24 mouse cellular contexts compared by ENCODE assay signal in the genomic region with DNA sequence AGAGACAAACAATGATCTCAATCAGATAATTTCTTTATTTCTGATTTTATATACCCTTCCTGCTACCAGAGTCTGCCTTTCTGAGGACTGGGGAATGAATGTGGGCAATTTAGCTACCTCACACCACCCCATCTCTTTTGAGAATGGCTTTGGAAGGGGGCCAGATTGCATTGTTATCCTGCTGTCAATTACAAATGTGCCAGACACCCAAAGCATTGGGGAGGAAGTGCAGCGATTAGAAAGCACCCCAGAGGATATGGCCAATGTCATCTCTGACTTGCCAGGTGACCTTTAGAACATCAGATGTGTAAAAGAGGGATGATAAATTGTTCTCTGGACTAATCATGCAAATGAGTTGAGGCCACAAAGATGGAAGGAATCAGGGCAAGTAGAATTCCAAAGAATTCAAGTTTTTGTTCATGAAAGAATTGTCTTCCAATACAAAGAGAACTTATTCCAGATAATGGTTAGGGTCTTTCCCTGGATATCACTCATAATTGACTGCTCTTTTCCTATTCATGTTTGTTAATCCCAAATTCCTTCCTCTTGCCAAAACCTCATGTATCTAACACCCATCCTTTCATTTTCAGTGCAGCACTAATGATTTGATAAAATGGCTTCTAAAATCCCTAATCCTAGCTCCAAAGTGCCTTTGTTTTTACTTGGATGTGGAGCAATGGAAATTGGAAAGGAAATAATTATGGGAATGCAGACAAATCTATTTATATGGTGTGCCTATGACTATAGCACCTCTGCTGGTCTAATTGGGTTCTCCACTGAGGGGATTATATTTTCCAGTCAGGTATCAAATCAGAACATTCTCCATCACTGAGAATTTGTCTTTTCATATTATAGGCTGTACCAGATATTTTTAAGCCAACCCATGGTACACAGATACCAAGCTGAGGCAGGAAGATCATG.
DNase-seq lines count a peak whose midpoint lies in the region; ATAC-seq lines count a peak whose summit lies in the region.
"Had no signal": no experiment of that assay in that cellular context is flagged by ENCODE, and none has a peak within 500 bp of the region (broad histone marks: within the 10 kb centered on the region; RNA-seq: fewer than 3 reads in every experiment).

No protein-coding gene starts in this region.

- 14% methylated on average over 1 of the region's 1 CpGs for WGBS in hindbrain, embryonic 14.5 days
- 35% methylated on average over 1 of the region's 1 CpGs for WGBS in hindbrain, embryonic 12.5 days
- WGBS in midbrain, embryonic 14.5 days: 36% methylated on average over 1 of the region's 1 CpGs
- WGBS in midbrain, embryonic 10.5 days: 69% methylated on average over 1 of the region's 1 CpGs
- 5% methylated on average over 1 of the region's 1 CpGs for WGBS in forebrain, embryonic 14.5 days

- ATAC-seq in hindbrain, embryonic 14.5 days (ENCODE audit: low FRiP score): peak; percentile 31; the same call in 1 of the 2 replicates
- ATAC-seq in hindbrain, embryonic 12.5 days (ENCODE audit: low FRiP score): no peak
- ATAC-seq in midbrain, embryonic 14.5 days (ENCODE audit: low FRiP score, low TSS enrichment): no peak
- peak; percentile 84 for ATAC-seq in forebrain, embryonic 14.5 days
- ATAC-seq: activated CD4-positive, CD25-positive, alpha-beta regulatory T cell, adult 4 months; liver, embryonic 12.5 days had no signal

- no peak overlapping the region for H3K4me2 ChIP-seq in hindbrain, embryonic 14.5 days (replicated peaks)
- no peak overlapping the region for H3K4me2 ChIP-seq in hindbrain, embryonic 12.5 days (replicated peaks)
- H3K4me2 ChIP-seq in midbrain, embryonic 14.5 days (ENCODE audit: low read length): no peak overlapping the region
- H3K4me2 ChIP-seq in forebrain, embryonic 14.5 days (ENCODE audit: low read length): no peak overlapping the region
- H3K4me2 ChIP-seq: embryonic facial prominence, embryonic 13.5 days; heart, embryonic 11.5 days; limb, embryonic 13.5 days; liver, embryonic 12.5 days; stomach, embryonic 15.5 days had no signal

- no peak overlapping the region for H3K9ac ChIP-seq in hindbrain, embryonic 14.5 days
- no peak overlapping the region for H3K9ac ChIP-seq in hindbrain, embryonic 12.5 days
- no peak overlapping the region for H3K9ac ChIP-seq in midbrain, embryonic 14.5 days (replicated peaks; ENCODE audit: low read length)
- no peak overlapping the region for H3K9ac ChIP-seq in forebrain, embryonic 14.5 days (ENCODE audit: low read length)
- H3K9ac ChIP-seq: embryonic facial prominence, embryonic 13.5 days; limb, embryonic 13.5 days; liver, embryonic 12.5 days; stomach, embryonic 15.5 days had no signal

- H3K9me3 ChIP-seq in hindbrain, embryonic 14.5 days (ENCODE audit: control insufficient read depth, low read length): no peaks in the 10 kb centered on the region
- no peaks in the 10 kb centered on the region for H3K9me3 ChIP-seq in hindbrain, embryonic 12.5 days (replicated peaks)
- no peaks in the 10 kb centered on the region for H3K9me3 ChIP-seq in midbrain, embryonic 14.5 days (ENCODE audit: control insufficient read depth, low read length)
- H3K9me3 ChIP-seq in midbrain, embryonic 10.5 days (replicated peaks): no peaks in the 10 kb centered on the region
- no peaks in the 10 kb centered on the region for H3K9me3 ChIP-seq in forebrain, embryonic 14.5 days (replicated peaks; ENCODE audit: control insufficient read depth, low read length)
- H3K9me3 ChIP-seq: embryonic facial prominence, embryonic 13.5 days; limb, embryonic 13.5 days; liver, embryonic 12.5 days; stomach, embryonic 15.5 days had no signal

- DNase-seq in hindbrain, embryonic 14.5 days (ENCODE audit: low spot score): peak; percentile 27
- DNase-seq in midbrain, embryonic 14.5 days: peak; percentile 48
- no peak for DNase-seq in midbrain, embryonic 10.5 days (ENCODE audit: low spot score)
- peak; percentile 12 for DNase-seq in brain, adult 2 months (ENCODE audit: low read depth, low spot score)
- DNase-seq in forebrain, embryonic 14.5 days (ENCODE audit: low spot score): peak; percentile 78
- DNase-seq in frontal cortex, postnatal 10 days (ENCODE audit: low spot score in 2 of 2): no peak
- no peak for DNase-seq in gastrocnemius, postnatal 25 days
- DNase-seq: adrenal gland, adult 8-10 months; embryo, embryonic 11 days; gastrocnemius, postnatal 10 days; heart, adult 11 months; kidney, adult 11 months; lung, adult 2 months; lung, postnatal 14 days; thymus, postnatal 25 days had no signal

- H3K27me3 ChIP-seq in hindbrain, embryonic 14.5 days (ENCODE audit: control insufficient read depth, insufficient read depth, low read length): no peaks in the 10 kb centered on the region
- H3K27me3 ChIP-seq in hindbrain, embryonic 12.5 days: no peaks in the 10 kb centered on the region
- H3K27me3 ChIP-seq in midbrain, embryonic 14.5 days (ENCODE audit: control insufficient read depth, insufficient read depth, low read length): no peaks in the 10 kb centered on the region
- H3K27me3 ChIP-seq in midbrain, embryonic 10.5 days (ENCODE audit: low read depth, poor library complexity, severe bottlenecking): no peaks in the 10 kb centered on the region
- no peaks in the 10 kb centered on the region for H3K27me3 ChIP-seq in forebrain, embryonic 14.5 days (replicated peaks; ENCODE audit: control insufficient read depth, insufficient read depth, low read length)
- H3K27me3 ChIP-seq: embryonic facial prominence, embryonic 13.5 days; limb, embryonic 13.5 days; liver, embryonic 12.5 days; stomach, embryonic 15.5 days had no signal

- H3K4me3 ChIP-seq in hindbrain, embryonic 14.5 days (replicated peaks; ENCODE audit: low read length): no peak overlapping the region
- no peak overlapping the region for H3K4me3 ChIP-seq in hindbrain, embryonic 12.5 days
- no peak overlapping the region for H3K4me3 ChIP-seq in midbrain, embryonic 14.5 days (replicated peaks; ENCODE audit: low read depth, low read length)
- no peak overlapping the region for H3K4me3 ChIP-seq in midbrain, embryonic 10.5 days
- no peak overlapping the region for H3K4me3 ChIP-seq in forebrain, embryonic 14.5 days (ENCODE audit: low read depth, low read length)
- H3K4me3 ChIP-seq: embryonic facial prominence, embryonic 13.5 days; erythroblast, embryonic 14.5 days; limb, embryonic 13.5 days; liver, embryonic 12.5 days; stomach, embryonic 15.5 days had no signal

- H3K27ac ChIP-seq in hindbrain, embryonic 14.5 days: no peak overlapping the region
- no peak overlapping the region for H3K27ac ChIP-seq in hindbrain, embryonic 12.5 days
- no peak overlapping the region for H3K27ac ChIP-seq in midbrain, embryonic 14.5 days (replicated peaks; ENCODE audit: low read depth, low read length)
- H3K27ac ChIP-seq in midbrain, embryonic 10.5 days (replicated peaks): no peak overlapping the region
- H3K27ac ChIP-seq in forebrain, embryonic 14.5 days (ENCODE audit: low read depth, low read length): no peak overlapping the region
- H3K27ac ChIP-seq: embryonic facial prominence, embryonic 13.5 days; kidney, postnatal 0 days; limb, embryonic 13.5 days; liver, embryonic 12.5 days; stomach, embryonic 15.5 days had no signal

- H3K36me3 ChIP-seq in hindbrain, embryonic 14.5 days (replicated peaks; ENCODE audit: control insufficient read depth, insufficient read depth): no peaks in the 10 kb centered on the region
- H3K36me3 ChIP-seq in hindbrain, embryonic 12.5 days: no peaks in the 10 kb centered on the region
- H3K36me3 ChIP-seq in midbrain, embryonic 14.5 days (ENCODE audit: control insufficient read depth, insufficient read depth, low read length): no peaks in the 10 kb centered on the region
- H3K36me3 ChIP-seq in midbrain, embryonic 10.5 days: no peaks in the 10 kb centered on the region
- H3K36me3 ChIP-seq in forebrain, embryonic 14.5 days (ENCODE audit: control insufficient read depth, insufficient read depth, low read length): no peaks in the 10 kb centered on the region
- H3K36me3 ChIP-seq: embryonic facial prominence, embryonic 13.5 days; limb, embryonic 13.5 days; liver, embryonic 12.5 days; stomach, embryonic 15.5 days had no signal

- no peaks in the 10 kb centered on the region; the same call in 1 of the 2 replicates for H3K4me1 ChIP-seq in hindbrain, embryonic 14.5 days (replicated peaks; ENCODE audit: control insufficient read depth, insufficient read depth, low read length)
- H3K4me1 ChIP-seq in hindbrain, embryonic 12.5 days: no peaks in the 10 kb centered on the region
- no peaks in the 10 kb centered on the region for H3K4me1 ChIP-seq in midbrain, embryonic 14.5 days (ENCODE audit: control insufficient read depth, insufficient read depth, low read length)
- no peaks in the 10 kb centered on the region for H3K4me1 ChIP-seq in midbrain, embryonic 10.5 days
- peaks cover 5% of the 10 kb centered on the region for H3K4me1 ChIP-seq in forebrain, embryonic 14.5 days (ENCODE audit: control insufficient read depth, insufficient read depth, low read length)
- H3K4me1 ChIP-seq: embryonic facial prominence, embryonic 13.5 days; limb, embryonic 13.5 days; liver, embryonic 12.5 days; stomach, embryonic 15.5 days had no signal

Comparison
In these comparisons a context has a peak if more than half of its experiments do, and no peak if none do; other contexts are left out.
1. ATAC-seq: peak in hindbrain, embryonic 14.5 days (single experiment) and forebrain, embryonic 14.5 days (single experiment); none in hindbrain, embryonic 12.5 days (single experiment) and midbrain, embryonic 14.5 days (single experiment).
2. DNase-seq: peak in hindbrain, embryonic 14.5 days (single experiment), midbrain, embryonic 14.5 days (single experiment), brain, adult 2 months (single experiment) and forebrain, embryonic 14.5 days (single experiment); none in midbrain, embryonic 10.5 days (single experiment), frontal cortex, postnatal 10 days (0 of 2) and gastrocnemius, postnatal 25 days (single experiment).